Mouse (Mus musculus) olfactory bulb, adult 2 months (tissue): Measurements from ENCODE around the gene Map7.

ENCODE experiments used
- CTCF ChIP-seq: fragments of 200-500 bp; IDR thresholded peaks from 2 replicates; pipeline ENCODE4 v1.5.1; 2012; ENCODE audit warnings: low read depth, mild to moderate bottlenecking, low read length, moderate library complexity; ENCODE audit not compliant: insufficient read depth
- POLR2A ChIP-seq: fragments of 200-500 bp; IDR thresholded peaks from 2 replicates; pipeline ENCODE4 v1.6.1; 2012; ENCODE audit warnings: mild to moderate bottlenecking, low read depth, low read length, moderate library complexity; ENCODE audit not compliant: insufficient read depth

- TF ChIP-seq CTCF, result no peak
- no peak for TF ChIP-seq POLR2A
Observed at GRCm38 (mm10) chr10:20272380-20272779, 124.1 kb downstream of the Map7 start.
